Mouse (Mus musculus) CD4-positive, CD25-positive, alpha-beta regulatory T cell, adult 2 months (primary cell): ENCODE measurements around the gene Mad1l1.

Experiments
- DNase-seq: peaks from one replicate; pipeline ENCODE4 v3.0.0-alpha.2; 2012; ENCODE audit warnings: low read depth, low spot score

Gene Mad1l1

DNA sequence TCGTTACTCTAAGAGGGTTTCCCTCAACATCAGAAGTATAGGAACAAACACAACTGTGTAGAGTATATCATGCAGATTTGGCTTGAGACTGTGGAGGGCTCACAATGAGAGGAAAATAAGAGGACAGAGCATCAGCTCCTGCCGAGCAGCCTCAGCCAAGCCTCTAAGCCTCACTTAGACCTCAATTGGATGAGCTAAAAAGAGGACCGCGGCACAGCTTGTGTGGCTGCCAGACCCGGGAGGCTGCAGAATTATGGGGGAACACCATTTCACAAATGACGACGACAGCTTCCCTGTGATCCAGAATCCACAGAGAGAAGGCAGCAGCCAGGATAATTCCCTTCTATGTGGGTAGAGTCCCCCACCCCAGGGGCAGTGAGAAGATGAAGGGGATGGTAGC, 138.0 kb downstream of the Mad1l1 start:
- no peak for DNase-seq

DNA sequence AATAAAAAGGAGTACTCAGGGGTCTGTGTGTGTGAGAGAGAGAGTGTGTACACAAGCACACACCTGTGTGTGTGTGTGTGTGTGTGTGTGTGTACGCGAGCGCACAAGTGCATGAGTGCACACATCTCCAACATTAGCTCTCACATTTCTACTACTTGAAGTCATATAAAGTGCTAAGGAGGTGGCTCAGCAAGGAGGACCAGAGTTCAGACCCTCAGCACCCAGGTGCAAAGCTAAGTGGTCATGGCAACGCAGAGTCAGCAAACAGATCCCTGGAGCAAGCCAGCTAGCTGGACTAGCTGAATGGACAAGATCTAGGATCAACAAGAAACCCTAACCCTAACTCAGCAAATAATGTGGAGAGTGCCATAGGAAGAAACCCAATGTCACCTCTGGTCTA, 139.0 kb downstream of the Mad1l1 start:
- no peak for DNase-seq

DNA sequence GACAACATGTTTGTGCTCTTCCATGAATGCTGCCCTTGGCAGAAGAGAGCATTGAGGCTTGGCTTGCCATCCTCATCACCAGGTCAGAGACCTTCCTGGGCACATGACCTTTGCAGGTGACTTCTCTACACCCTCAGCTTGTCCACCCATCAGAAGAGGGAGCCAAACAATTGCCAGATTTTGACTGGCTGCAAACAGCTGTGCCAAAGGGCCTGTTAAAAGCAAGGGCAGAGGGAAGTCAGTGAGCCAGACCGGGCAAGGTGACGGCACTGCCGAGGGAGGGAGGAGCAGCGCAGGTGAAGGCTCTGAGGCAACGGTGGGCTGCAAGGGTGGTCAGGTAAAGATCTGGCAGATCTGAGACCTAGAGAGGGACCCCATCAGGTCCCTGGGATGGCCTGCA, 141.3 kb downstream of the Mad1l1 start:
- no peak for DNase-seq

DNA sequence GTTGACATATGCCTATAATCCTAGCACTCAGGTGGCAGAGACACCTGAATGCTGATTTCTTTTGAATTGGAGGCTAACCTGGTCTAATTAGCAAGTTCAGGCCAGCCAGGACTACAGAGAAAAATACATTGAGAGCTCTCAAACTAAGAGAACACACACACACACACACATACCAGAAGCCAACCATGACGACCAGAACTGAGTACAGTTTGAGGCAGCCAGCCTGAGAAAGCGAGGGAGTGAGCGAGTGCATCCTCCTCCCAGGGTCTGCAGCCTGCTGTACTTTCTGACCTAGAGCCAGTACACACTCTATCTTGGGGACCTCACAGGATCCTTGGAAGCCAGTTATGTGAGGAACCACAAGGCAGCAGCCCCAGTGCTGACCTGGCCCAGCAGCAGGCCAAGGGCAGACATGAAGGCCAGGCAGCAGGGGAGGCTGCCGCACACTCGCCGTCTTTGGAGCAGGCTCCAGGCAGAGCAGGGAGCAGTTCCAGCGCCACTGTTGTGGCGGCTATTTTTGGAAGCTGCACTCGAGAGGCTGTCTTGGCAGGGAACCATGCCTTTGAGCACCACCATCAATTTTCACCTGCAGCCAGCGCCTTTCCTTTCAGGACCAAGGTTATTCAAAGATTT, 143.2 kb downstream of the Mad1l1 start:
- DNase-seq: no peak

DNA sequence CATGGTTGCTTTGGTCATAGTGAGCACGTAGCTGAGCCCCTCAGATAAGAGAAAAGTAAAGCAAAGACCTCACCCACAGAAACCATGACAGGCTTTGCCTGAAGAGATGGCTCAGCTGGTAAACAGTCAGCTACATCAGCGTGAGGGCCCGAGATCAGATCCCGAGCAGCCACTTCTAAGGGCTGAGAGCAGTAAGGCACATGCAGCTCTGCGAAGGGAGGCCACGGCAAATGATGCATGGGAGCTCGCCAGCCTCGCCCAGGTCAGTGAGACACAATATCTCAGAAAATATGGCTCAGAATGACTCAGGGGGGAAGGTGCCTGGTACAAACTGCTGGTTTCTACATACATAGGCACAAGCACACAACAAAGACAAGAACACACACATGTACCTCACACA, 143.8 kb downstream of the Mad1l1 start:
- DNase-seq: no peak

DNA sequence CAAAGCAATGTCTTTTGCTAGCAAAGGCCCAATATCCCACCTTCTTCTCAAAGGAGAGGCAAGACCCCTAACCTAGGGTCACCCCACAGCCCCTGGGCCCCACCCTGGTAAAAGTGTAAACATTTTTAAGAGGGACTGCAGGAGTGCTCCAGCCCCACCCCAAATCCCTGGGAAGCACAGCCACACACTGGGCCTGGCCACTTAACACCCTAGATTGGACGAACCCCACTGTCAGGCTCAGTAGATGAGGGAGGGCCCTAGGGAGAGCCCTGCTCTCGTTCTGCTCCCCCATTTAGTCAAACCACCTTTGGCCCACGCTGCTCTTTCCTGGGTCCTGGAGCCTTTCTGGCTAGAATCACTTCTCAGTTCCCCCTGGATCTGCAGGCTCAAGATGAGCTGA, 145.0 kb downstream of the Mad1l1 start:
- DNase-seq: no peak

DNA sequence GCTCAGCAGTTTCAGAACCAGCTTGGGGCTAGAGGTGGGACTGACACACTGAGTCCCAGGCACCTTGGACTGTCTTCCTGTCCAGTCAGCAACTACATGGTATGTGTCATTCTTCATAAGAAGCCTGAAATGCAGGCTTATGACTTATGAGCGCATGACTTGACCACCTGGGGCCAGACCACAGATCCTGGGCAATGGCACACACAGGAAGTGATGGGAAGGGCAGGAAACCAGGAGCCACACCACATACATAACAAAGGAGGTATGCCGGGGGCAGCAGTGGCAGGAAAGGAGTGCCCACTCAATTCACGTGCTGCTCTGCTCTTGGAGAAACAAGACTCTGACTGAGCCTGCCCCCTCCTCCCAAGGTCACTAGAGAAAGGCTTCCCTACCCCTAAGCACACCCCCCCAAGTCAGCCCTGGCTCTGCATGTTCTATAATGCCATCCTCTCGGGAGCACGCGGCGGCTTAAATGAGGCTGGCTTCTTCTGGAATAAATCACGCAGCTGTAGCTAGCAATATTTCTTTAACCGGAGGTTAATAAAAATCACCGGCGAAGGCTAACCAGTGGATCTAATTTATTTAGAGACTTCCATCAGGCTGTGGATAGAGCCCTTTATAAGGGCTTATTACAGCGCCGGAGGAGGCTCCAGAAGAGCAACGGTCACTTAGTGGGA, 146.4 kb downstream of the Mad1l1 start:
- DNase-seq: no peak

DNA sequence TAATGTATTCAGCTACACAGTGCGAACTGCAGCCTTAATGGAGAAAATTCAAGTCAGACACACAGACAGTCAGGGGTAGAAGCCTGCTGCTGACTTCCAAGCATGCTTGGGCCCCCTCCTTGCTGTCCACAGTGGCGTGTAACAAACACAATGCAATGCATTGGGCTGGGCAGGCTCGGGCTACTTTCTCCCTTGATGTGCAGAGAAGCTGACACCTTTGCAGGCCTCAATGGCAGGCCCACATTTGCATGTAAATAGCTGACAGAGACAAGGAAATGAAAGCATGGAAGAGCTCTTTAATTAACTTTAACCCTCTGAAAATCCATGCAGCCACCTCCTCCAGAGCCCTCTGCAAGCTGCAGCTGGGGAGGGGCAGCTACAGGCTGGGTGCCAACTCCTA, 147.3 kb downstream of the Mad1l1 start:
- DNase-seq: no peak

DNA sequence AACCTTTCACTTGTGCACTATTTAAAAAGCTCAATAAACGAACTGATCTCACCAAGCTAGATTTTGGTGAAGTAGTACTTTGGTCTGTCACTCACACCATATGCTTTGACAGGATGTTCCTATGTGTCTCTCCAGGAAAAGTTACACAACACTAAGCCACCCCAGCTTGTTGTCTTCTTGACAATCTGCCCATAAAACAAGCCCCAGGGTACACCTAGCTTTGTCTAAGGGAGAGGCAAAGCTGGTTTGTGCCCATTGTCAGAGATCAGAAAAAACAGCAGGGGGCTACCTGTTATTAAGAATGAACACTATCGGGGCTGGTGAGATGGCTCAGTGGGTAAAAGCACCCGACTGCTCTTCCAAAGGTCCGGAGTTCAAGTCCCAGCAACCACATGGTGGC, 148.2 kb downstream of the Mad1l1 start:
- DNase-seq: no peak

DNA sequence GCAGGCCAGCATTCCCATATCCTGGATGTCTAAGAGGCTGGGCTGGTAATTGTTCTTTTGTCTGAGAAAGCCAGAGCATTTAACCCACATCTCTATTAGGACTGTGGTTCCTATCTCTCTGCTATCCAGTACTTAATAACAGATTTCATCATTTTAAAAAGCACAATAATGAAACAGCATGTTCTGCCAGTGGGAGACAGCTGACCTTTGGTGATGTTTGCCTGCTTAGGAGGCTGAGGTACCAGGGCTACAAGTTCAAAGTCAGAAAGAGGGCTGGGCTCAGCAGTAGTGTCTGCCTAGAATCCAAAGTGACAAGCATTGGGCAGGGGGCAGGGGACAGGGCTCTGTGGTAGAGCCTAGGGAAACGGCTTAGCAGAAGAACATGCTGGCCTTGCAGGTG, 149.6 kb downstream of the Mad1l1 start:
- no peak for DNase-seq

DNA sequence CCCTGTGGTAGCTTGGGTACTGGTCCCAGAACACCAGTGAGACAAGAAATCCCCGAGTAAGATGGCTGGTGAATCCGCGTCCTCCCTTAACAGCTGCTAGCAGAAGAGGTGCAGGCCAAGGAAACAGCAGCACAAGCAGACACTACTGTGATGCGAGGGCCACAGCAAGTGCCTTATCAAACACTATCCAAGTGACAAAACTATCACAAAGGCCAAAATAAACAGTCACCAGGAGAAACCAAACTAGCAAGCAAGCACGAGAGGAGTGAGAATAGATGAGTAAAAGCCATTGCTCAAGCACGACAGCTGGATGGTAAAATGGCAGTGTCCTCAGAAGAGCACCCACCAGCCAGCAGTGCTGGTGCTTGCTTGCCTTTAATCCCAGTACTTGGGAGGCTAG, 153.8 kb downstream of the Mad1l1 start:
- DNase-seq: no peak

DNA sequence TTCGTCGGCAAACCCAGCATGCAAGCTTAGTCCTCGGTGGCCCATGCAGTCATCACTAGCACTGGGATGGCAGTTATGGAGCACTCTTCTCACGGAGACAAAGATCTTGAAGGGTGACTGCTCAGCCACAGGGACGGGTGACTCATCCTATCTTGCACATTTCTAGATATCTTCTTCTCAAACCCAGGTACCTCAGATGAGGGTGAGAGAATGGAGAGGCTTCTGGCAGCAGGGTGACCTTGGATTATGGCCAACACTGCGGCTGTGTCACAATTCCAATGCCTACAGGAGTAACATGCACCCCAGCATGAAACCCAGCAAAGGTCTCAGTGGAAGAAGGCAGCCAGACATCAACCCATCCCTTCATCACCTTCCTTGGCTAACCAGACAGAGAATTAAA, 154.3 kb downstream of the Mad1l1 start:
- no peak for DNase-seq

DNA sequence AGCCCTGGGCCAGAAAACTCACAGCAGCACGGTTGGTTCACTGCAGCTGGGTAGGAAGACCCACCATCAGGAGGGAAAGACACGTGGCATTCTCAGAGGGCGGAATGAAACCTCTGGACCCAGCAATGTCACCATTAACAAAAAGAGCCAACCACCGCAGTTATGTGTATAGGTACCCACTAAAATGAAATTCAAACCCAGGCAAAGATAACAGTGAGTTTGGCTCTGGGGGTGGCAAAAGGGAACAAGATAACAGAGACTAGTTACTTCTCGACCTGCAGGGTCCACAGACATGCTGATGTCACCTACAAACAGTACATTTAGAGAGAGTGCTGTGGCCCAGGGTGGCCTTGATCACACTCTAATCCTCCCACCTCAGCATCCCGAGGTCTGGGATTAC, 157.4 kb downstream of the Mad1l1 start:
- no peak for DNase-seq

DNA sequence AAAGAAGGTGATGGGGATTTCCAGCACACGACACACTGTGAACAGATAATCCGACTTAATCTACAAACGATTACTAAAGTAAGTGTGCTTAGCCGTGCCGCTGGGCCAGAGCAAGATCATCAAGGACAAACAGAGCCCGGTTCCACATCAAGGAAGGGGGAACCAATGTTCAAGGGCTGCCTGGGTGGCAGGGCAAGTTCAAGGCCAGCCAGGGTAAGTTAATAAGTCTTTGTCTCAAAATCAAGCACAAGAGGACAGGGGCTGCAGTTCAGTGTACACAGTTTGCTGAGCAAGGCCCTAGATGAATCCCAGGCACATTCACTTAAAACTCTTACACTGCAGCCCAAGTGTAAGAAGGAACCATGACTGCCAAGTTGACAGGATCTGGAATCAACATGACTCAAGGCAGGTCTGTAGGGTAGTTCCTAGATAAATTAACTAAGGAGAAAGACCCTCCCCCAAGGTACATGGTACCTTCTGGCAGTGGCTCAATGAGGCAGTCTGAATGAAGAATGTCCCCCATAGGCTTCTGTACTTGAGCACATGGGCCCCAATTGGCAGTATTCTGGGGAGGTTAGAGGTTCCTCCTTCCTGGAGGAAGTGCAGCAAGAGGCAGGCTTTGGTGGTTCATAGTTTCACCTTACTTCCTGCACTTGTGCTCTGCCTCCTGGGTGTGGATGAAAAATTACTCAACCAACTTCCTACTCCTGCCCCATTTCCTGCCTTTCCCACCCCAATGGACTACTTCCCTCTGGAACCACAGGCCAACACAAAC, 159.1 kb downstream of the Mad1l1 start:
- peak; percentile 22 for DNase-seq

DNA sequence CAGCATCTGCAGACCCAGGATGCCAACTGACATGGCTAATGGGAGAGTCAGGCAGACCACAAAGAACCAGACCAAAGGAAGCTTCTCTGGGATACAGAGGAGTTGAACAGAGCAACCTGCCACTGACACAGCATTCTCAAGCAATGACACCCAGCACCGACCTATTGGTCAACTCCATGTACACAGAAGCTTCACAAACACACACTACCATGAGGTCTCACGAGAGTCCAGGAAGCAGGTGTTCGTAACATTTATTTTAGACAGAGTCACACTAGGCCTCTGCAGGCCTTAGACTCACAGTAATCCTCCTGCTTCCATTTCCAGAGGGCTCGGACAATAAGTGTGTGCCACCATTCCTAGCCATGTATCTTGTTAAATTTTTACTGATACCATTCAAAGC, 162.3 kb downstream of the Mad1l1 start:
- DNase-seq: no peak

DNA sequence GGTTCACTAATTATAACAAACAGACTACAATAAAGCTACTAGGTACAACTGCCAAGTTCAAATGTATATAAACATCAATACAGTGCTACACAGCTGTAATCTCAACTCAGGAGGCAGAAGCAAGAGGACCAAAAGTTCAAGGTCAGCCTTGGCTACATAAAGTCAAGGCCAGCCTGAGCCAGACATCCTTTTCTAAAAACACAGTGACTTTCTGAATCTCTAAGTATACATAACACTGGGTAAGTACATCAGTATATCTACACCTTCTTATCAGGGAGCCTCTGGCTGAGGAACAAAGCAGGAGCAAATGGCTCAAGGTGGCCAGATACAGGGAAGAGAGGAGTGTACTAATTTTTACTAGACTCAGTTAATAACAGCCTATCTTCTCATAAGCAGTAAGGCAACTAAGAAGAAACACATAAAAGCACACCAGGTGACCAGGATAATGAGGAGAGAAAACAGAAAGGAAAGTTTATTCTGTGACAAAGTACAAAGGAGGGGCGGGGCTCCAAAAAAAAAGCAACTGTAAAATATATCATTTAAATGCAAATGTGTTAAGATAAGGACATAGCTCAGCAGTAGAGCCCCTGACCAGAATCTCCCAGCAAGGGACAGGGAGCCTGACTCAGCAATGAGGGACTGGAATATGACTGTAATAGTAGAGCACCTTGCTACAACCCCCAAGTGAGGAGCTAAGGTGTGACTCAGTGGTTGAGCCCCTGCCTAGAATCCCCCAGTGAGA, 163.3 kb downstream of the Mad1l1 start:
- no peak for DNase-seq

DNA sequence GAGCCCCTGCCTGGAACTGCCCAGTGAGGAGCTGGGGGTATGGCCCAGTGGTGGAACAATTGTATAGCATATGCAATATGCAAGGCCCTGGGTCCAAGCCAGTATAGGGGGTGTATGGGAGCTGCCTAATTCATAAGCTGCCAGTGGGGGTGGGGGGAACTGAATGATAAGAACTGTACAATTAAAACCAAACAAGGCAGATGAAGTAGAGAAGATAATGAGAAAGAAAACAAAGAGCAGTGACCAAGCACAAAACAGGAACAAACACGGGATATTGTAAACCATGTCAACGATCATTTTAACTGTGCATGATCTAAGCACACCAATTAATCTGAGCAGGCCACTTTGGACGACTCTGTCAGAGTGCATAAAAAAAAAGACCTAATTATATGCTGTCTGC, 167.2 kb downstream of the Mad1l1 start:
- no peak for DNase-seq

DNA sequence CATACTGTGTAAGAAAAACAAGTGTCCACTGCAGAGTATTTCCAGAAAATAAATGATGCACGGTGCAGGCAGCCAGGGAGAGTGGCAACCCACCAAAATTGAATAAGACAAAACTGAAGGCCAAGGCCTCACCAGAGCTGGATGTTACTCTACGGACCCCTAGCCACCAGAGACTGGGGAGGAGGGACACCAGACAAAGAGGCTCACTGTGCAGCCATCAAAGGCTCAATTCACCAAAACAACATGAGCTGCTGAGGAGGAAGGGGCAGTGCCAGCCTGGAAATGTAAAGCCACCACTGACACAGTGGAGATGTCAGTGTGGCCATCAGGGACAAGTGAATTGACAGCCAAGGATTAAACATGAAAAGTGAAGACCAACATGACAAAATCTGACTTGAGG, 169.5 kb downstream of the Mad1l1 start:
- no peak for DNase-seq

DNA sequence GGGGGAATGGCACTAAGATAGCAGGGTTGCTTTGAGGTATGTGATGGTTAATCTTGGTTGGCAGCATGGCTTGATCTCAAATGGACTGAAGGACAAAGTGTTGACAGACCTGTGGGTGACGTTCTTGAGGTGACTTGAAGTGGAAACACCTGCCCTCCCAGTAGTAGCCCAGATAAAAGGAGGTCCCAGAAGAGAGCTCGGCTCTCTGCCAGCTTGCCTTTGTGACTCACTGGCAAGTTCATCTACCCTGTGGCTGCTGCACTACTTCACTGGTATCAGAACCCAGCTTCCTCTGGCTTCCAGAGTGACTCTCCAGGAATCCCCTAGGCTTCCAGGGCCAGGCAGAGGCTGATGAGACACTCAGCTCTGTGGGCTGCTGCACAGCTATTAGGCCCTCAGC, 170.2 kb downstream of the Mad1l1 start:
- DNase-seq: peak; percentile 11

DNA sequence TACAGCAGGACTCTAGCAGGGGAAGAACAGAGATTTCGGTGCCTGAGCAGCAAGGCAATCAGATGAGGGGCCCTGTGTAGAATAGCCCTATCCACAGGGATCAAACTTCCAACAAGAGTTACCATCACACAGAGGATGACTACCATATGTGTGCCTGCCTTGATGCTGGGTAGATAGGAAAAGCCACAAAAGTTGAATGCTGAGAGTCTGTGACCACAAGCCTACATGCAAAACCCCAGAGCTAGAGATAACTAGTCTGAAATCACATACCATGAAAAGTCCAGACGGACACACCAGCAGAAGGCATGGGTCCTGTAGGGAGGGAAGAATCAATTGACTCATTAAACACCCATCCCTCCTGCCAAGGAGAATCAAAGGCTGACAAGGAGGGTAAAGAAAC, 170.7 kb downstream of the Mad1l1 start:
- DNase-seq: no peak

DNA sequence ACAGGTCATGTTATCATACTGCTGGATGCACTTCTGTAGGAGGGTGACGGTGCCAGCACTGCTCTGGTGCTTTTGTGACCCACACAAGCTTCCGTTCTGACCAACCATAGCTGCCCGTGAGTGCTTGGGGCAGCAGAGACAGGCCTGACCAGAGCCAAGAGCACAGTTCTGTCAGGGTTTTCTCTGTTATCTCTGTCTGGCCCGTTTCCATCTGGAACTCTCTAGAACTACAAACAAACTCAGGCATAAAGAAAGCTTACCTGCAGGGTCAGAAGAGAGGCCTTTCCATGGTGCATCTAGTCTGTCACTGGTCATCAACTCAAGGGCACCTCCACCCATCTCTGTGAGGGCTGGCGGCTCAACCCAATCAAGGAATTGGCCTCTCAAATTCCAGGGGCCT, 171.2 kb downstream of the Mad1l1 start:
- DNase-seq: no peak

DNA sequence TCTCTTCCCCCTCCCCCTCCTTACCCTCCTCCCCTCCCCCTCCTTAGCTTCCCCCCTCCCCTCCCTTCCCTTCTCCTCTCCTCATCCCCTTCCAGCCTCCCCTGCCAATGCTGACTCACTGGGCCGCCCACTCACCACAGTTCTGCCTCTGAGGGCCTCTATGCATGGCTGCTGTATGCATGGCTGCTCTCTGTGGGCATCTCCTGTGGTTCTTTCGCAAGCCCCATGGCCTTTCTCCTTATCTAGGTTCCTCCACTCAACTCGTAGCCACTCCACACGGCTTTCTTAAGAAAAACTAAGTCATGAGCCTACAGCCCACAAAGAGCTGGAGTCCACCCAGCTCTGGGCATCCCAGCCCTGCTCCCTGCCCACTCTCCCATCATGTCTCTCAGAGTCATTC, 172.1 kb downstream of the Mad1l1 start:
- peak; percentile 26 for DNase-seq
